Mouse (Mus musculus) heart, postnatal 10 days (tissue): ENCODE results near the gene Hs3st6. TPM values are rescaled to one million over a fixed set of nuclear protein-coding genes. Genes with fewer than 3 reads are reported as not detected.

Experiments
- DNase-seq, 2 experiments: peaks; one replicate each; pipeline ENCODE4 v3.0.0; 2021
- intact Hi-C: fragments of 180-260 bp; cut with DNase I; formaldehyde crosslinking; loops from one replicate; pipeline ENCODE4 v1.15.1; 2025
- total RNA-seq, 2 experiments: library from RNA; stranded (reverse); gene quantifications; 2 replicates each; pipeline ENCODE4 v1.2.3; 2021

Hs3st6 gene
- total RNA-seq, 2 experiments from 2014 or later, result not detected

DNA sequence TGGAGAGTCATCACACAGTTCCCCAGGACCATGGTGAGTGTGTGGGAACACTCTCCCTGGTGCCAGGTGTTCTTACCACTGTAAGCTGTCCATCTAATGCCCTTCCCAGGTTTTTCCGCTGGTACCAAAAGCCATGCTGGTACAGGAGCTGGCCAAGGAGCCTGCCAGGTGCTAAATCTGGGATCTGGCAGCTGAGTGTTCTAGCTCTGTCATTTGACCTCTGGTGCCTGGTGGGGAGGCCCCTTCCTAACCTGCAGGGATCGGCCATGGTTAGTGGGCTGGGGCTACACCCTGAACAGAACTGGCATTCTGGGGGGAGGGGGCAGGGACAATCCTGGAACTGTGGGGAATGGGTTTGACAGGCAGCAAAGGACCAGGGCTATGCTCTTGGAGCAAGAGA lies 25.2 kb upstream of the Hs3st6 start, which contains the start of gene Rpl3l:
Rpl3l (plus strand) TSS at position 203 of the 400 bp plus-strand sequence.
- intact Hi-C loops, result no loop called here
- peak; percentile 64 to 65 for DNase-seq

DNA sequence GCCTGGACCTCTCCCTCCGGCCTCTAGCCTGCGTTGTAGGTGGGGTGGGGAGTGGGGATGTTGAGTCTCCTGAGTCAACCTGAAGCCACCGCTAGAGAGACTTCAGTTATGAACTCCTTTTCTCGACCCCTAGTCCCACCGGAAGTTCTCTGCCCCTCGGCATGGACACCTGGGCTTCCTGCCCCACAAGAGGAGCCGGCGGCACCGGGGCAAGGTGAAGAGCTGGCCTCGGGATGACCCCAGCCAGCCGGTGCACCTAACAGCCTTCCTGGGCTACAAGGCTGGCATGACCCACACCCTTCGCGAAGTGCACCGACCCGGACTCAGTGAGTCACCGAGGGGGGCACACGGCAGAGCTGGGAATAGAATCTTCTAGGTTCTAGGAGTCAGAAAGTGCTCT lies 24.6 kb upstream of the Hs3st6 start:
- intact Hi-C loops, result no loop called here
- no peak for DNase-seq

GRCm38 (mm10) chr17:24729067-24729466 lies 23.7 kb upstream of the Hs3st6 start:
- peak; percentile 54 to 56 for DNase-seq
- intact Hi-C loops, result no loop called here

DNA sequence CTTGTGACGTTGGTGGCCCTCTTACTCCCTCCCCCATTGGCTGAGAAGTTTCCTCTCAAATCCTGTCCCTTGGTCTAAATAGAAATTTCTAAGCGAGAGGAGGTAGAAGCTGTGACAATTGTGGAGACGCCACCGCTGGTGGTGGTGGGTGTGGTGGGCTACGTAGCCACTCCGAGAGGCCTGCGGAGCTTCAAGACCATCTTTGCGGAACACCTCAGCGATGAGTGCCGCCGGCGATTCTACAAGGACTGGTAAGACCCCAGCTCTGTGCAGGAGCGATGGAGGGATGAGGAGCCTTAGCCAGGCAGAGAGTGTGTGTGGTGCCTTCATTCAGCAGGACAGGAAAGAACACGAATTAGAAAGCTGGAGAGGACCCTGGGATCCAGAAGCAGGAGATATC lies 22.0 kb upstream of the Hs3st6 start:
- DNase-seq, result no peak
- intact Hi-C loops, result no loop called here

- DNase-seq, result peak; percentile 80 to 84
- intact Hi-C loops, result no loop called here
Measured at GRCm38 (mm10) chr17:24732233-24732935, 20.4 kb upstream of the Hs3st6 start.

GRCm38 (mm10) chr17:24733434-24734050 lies 19.2 kb upstream of the Hs3st6 start:
- no peak for DNase-seq
- intact Hi-C loops, result no loop called here

GRCm38 (mm10) chr17:24734513-24734912 lies 18.3 kb upstream of the Hs3st6 start:
- no peak for DNase-seq
- intact Hi-C loops, result no loop called here

GRCm38 (mm10) chr17:24735446-24735845 lies 17.3 kb upstream of the Hs3st6 start:
- intact Hi-C loops, result loop anchor here (5.0 kb wide), 1 partner anchor 162 kb away; the partner anchor contains the start of genes Eme2, Mrps34 and Nme3

GRCm38 (mm10) chr17:24736330-24737051 lies 16.3 kb upstream of the Hs3st6 start, which contains the start of gene Msrb1:
Msrb1 (plus strand) TSS chr17:24736642.
- peak; percentile 98 for DNase-seq
- intact Hi-C loops, result loop anchor here (5.0 kb wide), 1 partner anchor 161 kb away; the partner anchor contains the start of genes Eme2, Mrps34 and Nme3

More at GRCm38 (mm10) chr17:24735446-24735845, 17.3 kb upstream of the Hs3st6 start:
- peak in 1 of 2 experiments; percentile 22 for DNase-seq

- intact Hi-C loops, result loop anchor here (5.0 kb wide), 1 partner anchor 160 kb away; the partner anchor contains the start of genes Eme2, Mrps34 and Nme3
- peak in 1 of 2 experiments; percentile 36 for DNase-seq
Measured at GRCm38 (mm10) chr17:24737135-24737810, 15.5 kb upstream of the Hs3st6 start.

GRCm38 (mm10) chr17:24738238-24738637 lies 14.6 kb upstream of the Hs3st6 start:
- intact Hi-C loops, result loop anchor here (5.0 kb wide), 1 partner anchor 159 kb away; the partner anchor contains the start of genes Eme2, Mrps34 and Nme3
- no peak for DNase-seq

DNA sequence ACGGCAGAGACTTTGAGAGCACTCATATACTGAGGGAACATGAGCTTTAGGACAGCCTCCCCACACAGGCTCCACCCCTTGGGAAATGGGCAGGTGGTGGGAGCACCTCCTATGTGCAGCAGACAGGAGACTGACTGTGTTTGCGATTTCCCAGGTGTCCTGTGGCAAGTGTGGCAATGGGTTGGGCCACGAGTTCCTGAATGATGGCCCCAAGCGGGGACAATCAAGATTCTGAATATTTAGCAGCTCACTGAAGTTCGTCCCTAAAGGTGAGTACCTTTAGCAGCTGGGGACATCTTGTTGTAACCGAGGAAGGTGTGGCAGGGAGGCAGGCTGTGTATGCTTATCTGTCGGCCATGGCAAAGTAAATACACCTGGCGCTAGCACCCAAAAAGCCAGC lies 12.9 kb upstream of the Hs3st6 start:
- intact Hi-C loops, result loop anchor here (5.0 kb wide), 1 partner anchor 157 kb away; the partner anchor contains the start of genes Eme2, Mrps34 and Nme3

GRCm38 (mm10) chr17:24742307-24742706 lies 10.5 kb upstream of the Hs3st6 start:
- DNase-seq, result no peak
- intact Hi-C loops, result no loop called here

More for the DNA sequence above, 12.9 kb upstream of the Hs3st6 start:
- DNase-seq, result no peak

DNA sequence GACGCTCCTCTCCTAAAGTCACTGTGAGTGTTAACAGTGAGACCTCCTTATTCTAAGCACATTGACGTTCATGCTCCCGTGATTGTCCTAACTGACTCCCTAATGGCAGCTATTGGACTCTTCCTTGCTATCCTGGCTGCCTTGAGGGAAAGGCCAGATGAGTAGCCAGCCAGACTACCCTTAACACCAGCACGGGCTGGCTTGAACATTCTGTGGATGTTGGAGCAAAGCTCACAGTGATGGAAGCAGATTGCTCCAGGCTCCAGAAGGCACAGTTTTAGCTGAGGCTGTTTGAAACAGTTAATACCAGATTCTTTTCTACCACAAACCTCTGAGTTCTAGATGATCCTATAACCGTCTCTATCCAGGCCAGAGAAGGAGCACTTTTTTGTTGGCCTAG lies 8.9 kb upstream of the Hs3st6 start:
- intact Hi-C loops, result loop anchor here (2.0 kb wide), 1 partner anchor 137 kb away; no protein-coding TSS in a partner anchor

DNA sequence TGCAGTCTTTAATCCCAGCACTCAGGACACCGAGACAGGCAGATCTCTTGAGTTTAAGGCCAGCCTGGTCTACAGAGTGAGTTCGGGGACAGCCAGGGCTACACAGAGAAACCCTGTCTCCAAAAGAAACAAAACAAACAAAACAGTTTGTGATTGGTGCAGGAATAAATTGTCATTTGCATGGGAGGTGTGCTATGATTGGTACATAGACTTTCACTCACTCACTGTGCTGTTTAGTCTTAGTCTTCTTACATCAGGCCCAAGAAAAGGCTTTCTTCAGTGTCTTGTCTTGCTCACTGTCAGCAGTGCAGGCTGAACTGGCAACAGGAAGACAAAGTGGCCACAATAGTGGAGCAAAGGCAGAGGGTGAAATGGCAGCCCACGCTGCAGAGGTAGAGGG lies 8.4 kb upstream of the Hs3st6 start:
- no peak for DNase-seq
- intact Hi-C loops, result loop anchor here (2.0 kb wide), 1 partner anchor 136 kb away; no protein-coding TSS in a partner anchor

More for the DNA sequence above, 8.9 kb upstream of the Hs3st6 start:
- DNase-seq, result no peak

DNA sequence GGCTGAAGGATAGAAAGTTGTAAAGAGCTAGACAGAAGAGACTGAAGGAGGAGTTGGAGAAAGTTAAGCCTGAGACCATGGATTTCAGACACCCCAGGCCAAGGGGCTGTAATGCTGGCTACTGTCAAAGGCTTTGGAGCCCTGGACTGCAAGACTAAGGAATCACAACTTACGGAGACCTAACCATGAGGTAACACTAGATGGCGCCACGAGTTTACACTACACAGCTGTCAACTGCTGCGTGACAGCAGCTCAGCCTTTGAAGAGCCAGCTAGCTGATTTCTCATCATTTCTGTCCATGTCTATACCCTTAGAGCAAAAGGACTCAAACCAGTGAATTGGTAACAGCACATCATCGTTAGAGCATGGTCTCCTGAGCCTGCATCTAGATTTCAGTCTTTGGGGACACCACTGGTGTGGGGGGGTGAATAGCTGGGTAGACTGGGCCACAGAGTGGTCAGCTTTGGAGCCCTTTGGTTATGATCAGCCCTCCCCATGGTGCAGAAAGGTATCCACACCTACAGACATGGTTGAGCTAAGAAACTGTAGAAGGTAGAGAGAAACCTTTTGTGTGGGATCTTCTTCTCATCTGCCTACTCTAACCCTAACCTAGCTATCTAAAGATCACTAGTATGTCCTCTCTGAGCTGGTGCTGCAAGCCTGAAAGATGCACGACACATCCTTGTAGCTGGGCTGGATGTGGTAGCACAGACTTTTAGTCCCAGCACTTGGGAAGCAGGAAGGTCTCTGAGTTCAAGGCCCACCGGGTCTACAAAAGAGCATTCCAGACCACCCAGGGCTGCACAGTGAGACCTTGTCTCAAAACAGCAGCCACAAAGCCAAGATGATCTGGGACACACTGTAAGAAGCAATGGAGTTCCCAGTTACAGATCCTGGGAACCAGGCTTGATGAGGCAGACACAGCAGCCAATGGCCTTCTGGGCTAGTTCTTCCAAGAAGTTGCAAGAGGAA lies 7.0 kb upstream of the Hs3st6 start:
- intact Hi-C loops, result loop anchor here (1.0 to 2.0 kb wide), 2 partner anchors 71 to 135 kb away; no protein-coding TSS in a partner anchor
- DNase-seq, result peak; percentile 88 to 92

GRCm38 (mm10) chr17:24746986-24747385 lies 5.8 kb upstream of the Hs3st6 start:
- intact Hi-C loops, result no loop called here
- DNase-seq, result no peak

DNA sequence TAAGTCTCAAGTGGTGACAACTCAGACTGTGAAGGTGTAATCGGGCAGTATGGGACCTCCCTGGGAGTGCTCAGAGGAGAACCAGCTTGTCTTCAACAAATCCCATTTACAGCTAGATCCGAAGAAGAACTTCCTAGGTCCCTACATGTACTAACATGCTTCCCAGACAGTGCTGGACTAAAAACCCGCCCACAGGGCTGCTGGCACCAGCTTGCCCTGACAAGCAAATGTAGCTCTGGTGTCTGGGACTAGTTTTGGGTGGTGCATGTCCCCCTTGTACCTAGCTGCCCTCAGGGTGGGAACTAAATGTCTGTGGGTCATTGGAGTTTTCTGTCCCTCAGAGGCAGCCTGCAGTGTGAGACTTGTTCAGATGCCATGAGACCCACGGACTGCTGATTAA lies 1.3 kb upstream of the Hs3st6 start:
- intact Hi-C loops, result no loop called here
- DNase-seq, result no peak

- intact Hi-C loops, result no loop called here
- no peak for DNase-seq
Measured at GRCm38 (mm10) chr17:24757394-24757793, 4.6 kb downstream of the Hs3st6 start.
